Mouse (Mus musculus) gastrocnemius, postnatal 25 days (tissue): Measurements from ENCODE around the gene Plekhg6. TPM values are rescaled to one million over a fixed set of nuclear protein-coding genes. Genes with fewer than 3 reads are reported as not detected.
A peak's percentile ranks its signal among the peaks of the same experiment; 100 is the strongest.

ENCODE experiments used
- DNase-seq: peaks from one replicate; pipeline ENCODE4 v3.0.0; 2022
- total RNA-seq, 2 experiments: library from RNA; stranded (reverse); gene quantifications; 1 replicate in 1 of 2; 2 replicates in 1 of 2; pipeline ENCODE4 v1.2.3; 2021

Plekhg6 gene
- total RNA-seq, 2 experiments from 2014 or later: not detected

- DNase-seq: no peak
Observed at GRCm38 (mm10) chr6:125353655-125354054, 26.9 kb downstream of the Plekhg6 start.

- DNase-seq: no peak
Observed at GRCm38 (mm10) chr6:125353221-125353620, 27.4 kb downstream of the Plekhg6 start.

GRCm38 (mm10) chr6:125352811-125353210, 27.8 kb downstream of the Plekhg6 start:
- DNase-seq: no peak

GRCm38 (mm10) chr6:125352046-125352384, 28.6 kb downstream of the Plekhg6 start:
- no peak for DNase-seq

GRCm38 (mm10) chr6:125351368-125352045, 29.1 kb downstream of the Plekhg6 start:
- no peak for DNase-seq

- DNase-seq: no peak
Observed at GRCm38 (mm10) chr6:125350995-125351324, 29.6 kb downstream of the Plekhg6 start.

GRCm38 (mm10) chr6:125350231-125350994, 30.2 kb downstream of the Plekhg6 start:
- DNase-seq: peak; percentile 70

- DNase-seq: peak; percentile 75
Observed at GRCm38 (mm10) chr6:125349575-125350230, 30.9 kb downstream of the Plekhg6 start.

- DNase-seq: no peak
Observed at GRCm38 (mm10) chr6:125348721-125349574, 31.6 kb downstream of the Plekhg6 start, which contains the start of gene Tnfrsf1a. TSS of gene Tnfrsf1a (plus strand) at chr6:125349362.

GRCm38 (mm10) chr6:125346029-125346428, 34.6 kb downstream of the Plekhg6 start:
- DNase-seq: no peak

- no peak for DNase-seq
Observed at GRCm38 (mm10) chr6:125345625-125346024, 35.0 kb downstream of the Plekhg6 start.

GRCm38 (mm10) chr6:125344866-125345265, 35.7 kb downstream of the Plekhg6 start:
- no peak for DNase-seq

GRCm38 (mm10) chr6:125344084-125344483, 36.5 kb downstream of the Plekhg6 start:
- no peak for DNase-seq

GRCm38 (mm10) chr6:125342198-125342597, 38.4 kb downstream of the Plekhg6 start:
- DNase-seq: no peak

GRCm38 (mm10) chr6:125340244-125340643, 40.3 kb downstream of the Plekhg6 start:
- no peak for DNase-seq

GRCm38 (mm10) chr6:125338791-125339660, 41.6 kb downstream of the Plekhg6 start:
- no peak for DNase-seq

GRCm38 (mm10) chr6:125334356-125334755, 46.2 kb downstream of the Plekhg6 start:
- DNase-seq: no peak

GRCm38 (mm10) chr6:125333112-125333899, 47.3 kb downstream of the Plekhg6 start:
- no peak for DNase-seq

GRCm38 (mm10) chr6:125330626-125331326, 49.8 kb downstream of the Plekhg6 start:
- DNase-seq: peak; percentile 89

- DNase-seq: no peak
Observed at GRCm38 (mm10) chr6:125328243-125328642, 52.4 kb downstream of the Plekhg6 start.
